Comparison of ENCODE assay signal across 8 mouse cellular contexts in genomic region chr5:140649101-140649667, GRCm38 (mm10). TPM values are rescaled to one million over a fixed set of nuclear protein-coding genes. Genes with fewer than 3 reads are reported as not detected.
A peak's percentile ranks its signal among the peaks of the same experiment; 100 is the strongest.
DNase-seq lines count a peak whose midpoint lies in the region; ATAC-seq and TF ChIP-seq lines count a peak whose summit lies in the region.

No protein-coding gene starts in this region.

- dilution Hi-C loops in CH12.LX (cut with MboI; ENCODE audit: extremely low pct_ligation_motif_present, extremely low pct_unique_long_range_greater_than_20kb, low sequenced_read_pairs) = no loop called here

- 0 out of 2 replicates have a peak, but pooled peaks have one; percentile 36 for TF ChIP-seq POLR2A in CH12.LX (IDR thresholded peaks at IDR 0.05; ENCODE audit: low read depth, low read length)

- no peaks in the 10 kb centered on the region for H3K9me3 ChIP-seq in CH12.LX (replicated peaks; ENCODE audit: low read length)
- no peaks in the 10 kb centered on the region for H3K9me3 ChIP-seq in heart, embryonic 14.5 days (ENCODE audit: control insufficient read depth, low read length)
- no peaks in the 10 kb centered on the region for H3K9me3 ChIP-seq in liver, embryonic 12.5 days (replicated peaks)

- in situ Hi-C loops in CH12.LX (cut with MboI; ENCODE audit: low pct_ligation_motif_present, low pct_unique_long_range_greater_than_20kb, low sequenced_read_pairs) = no loop called here

- no peak overlapping the region for H3K4me3 ChIP-seq in CH12.LX (replicated peaks in 1 of 3; ENCODE audit: low read depth in 2 of 3, low read length in 2 of 3, poor library complexity in 1 of 3)
- peak overlapping the region; percentile 32 to 85 for H3K4me3 ChIP-seq in heart, embryonic 14.5 days (ENCODE audit: control insufficient read depth in 1 of 2, insufficient read depth in 1 of 2, low read depth in 1 of 2, low read length in 2 of 2)
- peak overlapping the region; percentile 94 for H3K4me3 ChIP-seq in liver, embryonic 12.5 days

- peak; percentile 94 for DNase-seq in CH12.LX (ENCODE audit: extremely low read depth)
- peak; percentile 92 for DNase-seq in c-Kit-negative CD71-positive TER-119-positive erythroid progenitor cells, embryonic 14.5 days (ENCODE audit: low read depth, low spot score)
- peak; percentile 82 for DNase-seq in fibroblast of lung, adult 2 months (ENCODE audit: low read depth)
- peak; percentile 99 for DNase-seq in kidney, postnatal 10 days
- peak; percentile 96 for DNase-seq in naive thymus-derived CD4-positive, alpha-beta T cell, adult 2 months (ENCODE audit: low read depth)
- peak; percentile 97 for DNase-seq in splenic B cell, adult 2 months (ENCODE audit: low read depth, low spot score)

- H3K36me3 ChIP-seq in CH12.LX (replicated peaks in 1 of 2; ENCODE audit: control insufficient read depth in 1 of 2, insufficient read depth in 1 of 2, low read length in 1 of 2) = no peaks in the 10 kb centered on the region
- H3K36me3 ChIP-seq in heart, embryonic 14.5 days (ENCODE audit: control insufficient read depth, insufficient read depth, low read length) = peaks cover 12% of the 10 kb centered on the region
- peaks cover 4% of the 10 kb centered on the region; the same call in 1 of the 2 replicates for H3K36me3 ChIP-seq in liver, embryonic 12.5 days
- no peaks in the 10 kb centered on the region for H3K36me3 ChIP-seq in splenic B cell, adult 2 months (ENCODE audit: control insufficient read depth, insufficient read depth, low read length, poor library complexity, severe bottlenecking)

- ATAC-seq in heart, embryonic 14.5 days (ENCODE audit: insufficient number of reproducible peaks, insufficient read depth, low FRiP score, low read depth) = peak; percentile 90
- ATAC-seq in liver, embryonic 12.5 days = peak; percentile 90

- H3K27ac ChIP-seq in CH12.LX (ENCODE audit: insufficient read depth, low read depth) = no peak overlapping the region
- peak overlapping the region; percentile 3 to 53; a peak in 3 of 4 replicates for H3K27ac ChIP-seq in heart, embryonic 14.5 days (replicated peaks in 1 of 2; ENCODE audit: control insufficient read depth in 1 of 2, insufficient read depth in 1 of 2, low read depth in 2 of 2, low read length in 2 of 2)
- H3K27ac ChIP-seq in liver, embryonic 12.5 days = peak overlapping the region; percentile 87

- peaks cover 29% of the 10 kb centered on the region for H3K27me3 ChIP-seq in CH12.LX (replicated peaks)
- H3K27me3 ChIP-seq in heart, embryonic 14.5 days (ENCODE audit: control insufficient read depth, insufficient read depth, low read length) = no peaks in the 10 kb centered on the region
- H3K27me3 ChIP-seq in liver, embryonic 12.5 days (replicated peaks) = no peaks in the 10 kb centered on the region; the same call in 1 of the 2 replicates
- no peaks in the 10 kb centered on the region for H3K27me3 ChIP-seq in splenic B cell, adult 2 months (ENCODE audit: control insufficient read depth, insufficient read depth, low read length, poor library complexity, severe bottlenecking)

- WGBS in heart, embryonic 14.5 days = 3% methylated on average over 25 of the region's 26 CpGs
- WGBS in liver, embryonic 12.5 days (ENCODE audit: insufficient replicate concordance) = 3% methylated on average over 26 of the region's 26 CpGs

- no peak overlapping the region for H3K9ac ChIP-seq in CH12.LX (ENCODE audit: insufficient read depth, low read depth)
- H3K9ac ChIP-seq in heart, embryonic 14.5 days (ENCODE audit: low read length) = peak overlapping the region; percentile 59
- H3K9ac ChIP-seq in liver, embryonic 12.5 days = peak overlapping the region; percentile 60; the same call in 1 of the 2 replicates

- no peaks in the 10 kb centered on the region for H3K79me2 ChIP-seq in CH12.LX (replicated peaks; ENCODE audit: control insufficient read depth, extremely low read depth, insufficient read depth, poor library complexity, severe bottlenecking)

- peaks cover 6 to 20% of the 10 kb centered on the region in 2 experiments for H3K4me1 ChIP-seq in CH12.LX (ENCODE audit: control insufficient read depth in 1 of 2, insufficient read depth in 2 of 2)
- H3K4me1 ChIP-seq in heart, embryonic 14.5 days (ENCODE audit: control insufficient read depth in 2 of 2, insufficient read depth in 2 of 2, low read length in 2 of 2) = peaks cover 49 to 61% of the 10 kb centered on the region in 2 experiments
- H3K4me1 ChIP-seq in liver, embryonic 12.5 days = peaks cover 74% of the 10 kb centered on the region

- no peak for TF ChIP-seq CTCF in CH12.LX (conservative IDR thresholded peaks at IDR 0.05 in 1 of 2, IDR thresholded peaks at IDR 0.05 in 1 of 2; ENCODE audit: low read depth in 2 of 2, low read length in 2 of 2)

- no peak for TF ChIP-seq RAD21 in CH12.LX (IDR thresholded peaks at IDR 0.05; ENCODE audit: low read depth, low read length)

- no peak for TF ChIP-seq EP300 in CH12.LX (IDR thresholded peaks at IDR 0.05; ENCODE audit: low read length)

- no peak overlapping the region for H3K4me2 ChIP-seq in CH12.LX (ENCODE audit: insufficient read depth, low read depth, poor library complexity, severe bottlenecking)
- H3K4me2 ChIP-seq in heart, embryonic 14.5 days (ENCODE audit: low read length) = peak overlapping the region; percentile 78
- H3K4me2 ChIP-seq in liver, embryonic 12.5 days = peak overlapping the region; percentile 99

TF ChIP-seq in CH12.LX, 34 proteins besides CTCF, POLR2A, EP300 and RAD21:
- TF ChIP-seq ELF1 (IDR thresholded peaks at IDR 0.05; ENCODE audit: low read depth, low read length) (peak; percentile 39; the same call in 1 of the 2 replicates), MAX (IDR thresholded peaks at IDR 0.05; ENCODE audit: low read length) (peak; percentile 61; the same call in 1 of the 2 replicates), ZKSCAN1 (IDR thresholded peaks at IDR 0.05; ENCODE audit: borderline replicate concordance, low read depth, low read length) (no peak)

RNA-seq across cellular contexts. Expression of gene Ttyh3, which starts 0.4 kb away (rescaled TPM):
- total RNA-seq in CH12.LX (2012; rRNA removed) (1.4 TPM in 2 replicates), CH12.LX (2014; rRNA removed) (0.22 and 0.31 TPM in 2 replicates)
- 5.0 and 6.3 TPM in 2 replicates for polyA plus RNA-seq in CH12.LX (2012; ENCODE audit: insufficient read length, low read depth)
- 32.8 and 35.7 TPM in 2 replicates for polyA plus RNA-seq in heart, embryonic 14.5 days (2014; fragmentation: Nextera tagmentation; extraction: Ambion mirVana)
- 13.0 and 15.6 TPM in 2 replicates for polyA plus RNA-seq in liver, embryonic 12.5 days (2016; fragmentation: Nextera tagmentation; extraction: Ambion mirVana)

RNA-seq across cellular contexts. Expression of gene Lfng, which starts 42.1 kb away (rescaled TPM):
- not detected in 2 replicates for total RNA-seq in CH12.LX (2012; rRNA removed)
- total RNA-seq in CH12.LX (2014; rRNA removed) = not detected in 2 replicates
- polyA plus RNA-seq in CH12.LX (2012; ENCODE audit: insufficient read length, low read depth) = not detected in 2 replicates
- polyA plus RNA-seq in heart, embryonic 14.5 days (2014; fragmentation: Nextera tagmentation; extraction: Ambion mirVana) = 3.8 and 6.4 TPM in 2 replicates
- 7.4 and 8.3 TPM in 2 replicates for polyA plus RNA-seq in liver, embryonic 12.5 days (2016; fragmentation: Nextera tagmentation; extraction: Ambion mirVana)

RNA-seq across cellular contexts. Expression of gene Iqce, which starts 53.0 kb away (rescaled TPM):
- total RNA-seq in CH12.LX (2012; rRNA removed) (5.3 and 6.3 TPM in 2 replicates), CH12.LX (2014; rRNA removed) (2.2 and 2.9 TPM in 2 replicates)
- polyA plus RNA-seq in CH12.LX (2012; ENCODE audit: insufficient read length, low read depth) = 8.5 and 11.2 TPM in 2 replicates
- 7.7 and 8.0 TPM in 2 replicates for polyA plus RNA-seq in heart, embryonic 14.5 days (2014; fragmentation: Nextera tagmentation; extraction: Ambion mirVana)
- 7.0 and 7.9 TPM in 2 replicates for polyA plus RNA-seq in liver, embryonic 12.5 days (2016; fragmentation: Nextera tagmentation; extraction: Ambion mirVana)

RNA-seq across cellular contexts. Expression of gene Brat1, which starts 55.6 kb away (rescaled TPM):
- total RNA-seq in CH12.LX (2012; rRNA removed) (14.5 and 15.0 TPM in 2 replicates), CH12.LX (2014; rRNA removed) (9.0 and 9.8 TPM in 2 replicates)
- polyA plus RNA-seq in CH12.LX (2012; ENCODE audit: insufficient read length, low read depth) = 10.0 and 10.9 TPM in 2 replicates
- 8.9 and 9.4 TPM in 2 replicates for polyA plus RNA-seq in heart, embryonic 14.5 days (2014; fragmentation: Nextera tagmentation; extraction: Ambion mirVana)
- polyA plus RNA-seq in liver, embryonic 12.5 days (2016; fragmentation: Nextera tagmentation; extraction: Ambion mirVana) = 10.6 and 12.2 TPM in 2 replicates

Comparison
In these comparisons a context has a peak if more than half of its experiments do, and no peak if none do; other contexts are left out.
1. H3K4me3 ChIP-seq: peak in heart, embryonic 14.5 days (2 of 2) and liver, embryonic 12.5 days (single experiment); none in CH12.LX (0 of 3).
2. Peak in every context shown above with its lines, with median percentiles within 50 percentile points of each other: DNase-seq.